Mouse (Mus musculus): ENCODE measurements around the gene Actr6. TPM values are rescaled to one million over a fixed set of nuclear protein-coding genes. Genes with fewer than 3 reads are reported as not detected.
"Not testable (repeated sequence)": the region's sequence is repeated elsewhere in the genome, so short reads cannot be mapped to it uniquely, and the experiment has no call there.

Actr6 gene
- polyA plus RNA-seq, 1 experiment from 2014 or later, result 29.6 TPM

DNA sequence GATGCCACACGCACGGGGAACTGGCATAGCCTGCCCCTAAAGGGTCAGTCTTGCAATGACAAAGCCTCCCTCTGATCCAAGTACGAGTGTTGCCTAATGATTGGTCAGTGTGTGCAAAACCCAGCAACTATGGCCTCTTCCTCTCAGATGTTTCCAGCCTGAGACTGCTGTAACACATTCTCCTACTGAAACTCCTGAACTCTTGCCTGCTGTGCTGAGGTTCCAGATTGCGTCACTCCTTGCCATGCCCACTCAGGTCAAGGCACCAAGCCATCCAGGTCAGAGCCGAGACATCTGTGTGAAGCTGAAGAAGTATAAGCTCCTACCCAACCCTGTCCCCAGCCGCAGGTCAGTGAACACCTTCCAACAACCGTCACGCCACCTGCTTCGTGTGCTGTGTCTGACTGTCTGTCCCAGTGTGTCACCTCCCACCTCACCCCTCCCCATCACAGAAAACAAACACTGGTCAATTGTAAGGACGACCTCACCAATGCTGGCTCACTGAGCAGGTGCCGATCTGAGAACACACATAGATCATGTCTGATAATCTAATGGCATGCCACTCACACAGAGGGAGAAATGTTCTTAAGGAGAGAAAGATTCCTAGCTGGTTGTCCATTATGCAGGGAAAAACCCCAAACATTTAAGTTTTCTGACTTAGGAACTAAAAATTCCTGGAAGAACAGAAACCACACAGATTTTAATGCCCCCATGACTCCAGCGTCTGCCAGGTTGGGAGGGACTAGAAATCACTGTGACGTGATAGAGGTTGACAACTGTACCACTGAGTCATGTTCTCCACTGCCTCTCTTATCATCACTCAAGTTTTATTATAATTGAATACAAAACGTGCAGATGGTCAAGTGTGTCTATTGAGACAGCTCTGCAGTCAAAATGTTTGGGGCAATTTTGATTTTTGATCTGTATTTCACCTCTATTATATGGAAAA is 9.6 kb downstream of the Actr6 start:
- no peak overlapping the region for H3K4me3 ChIP-seq (ENCODE audit: low read depth, low read length)
- no peaks in the 10 kb centered on the region for H3K27me3 ChIP-seq (ENCODE audit: control insufficient read depth, insufficient read depth, low read length)
- no peak overlapping the region for H3K27ac ChIP-seq (ENCODE audit: low read depth, low read length)
- 85% methylated on average over 14 of the region's 14 CpGs for WGBS (ENCODE audit: insufficient replicate concordance)
- no peaks in the 10 kb centered on the region for H3K4me1 ChIP-seq (ENCODE audit: control insufficient read depth, insufficient read depth, low read length)
- H3K9ac ChIP-seq (ENCODE audit: low read depth, low read length), result no peak overlapping the region
- no peaks in the 10 kb centered on the region for H3K9me3 ChIP-seq (replicated peaks; ENCODE audit: control insufficient read depth, low read length)
- peaks cover 10% of the 10 kb centered on the region for H3K36me3 ChIP-seq (ENCODE audit: control insufficient read depth, insufficient read depth, low read length)
- H3K4me2 ChIP-seq, result no peak overlapping the region
- no peak for ATAC-seq (replicated peaks; ENCODE audit: insufficient number of reproducible peaks, low FRiP score, low TSS enrichment)

- Histone ChIP-seq H3K27me3 (ENCODE audit: control insufficient read depth, insufficient read depth, low read length) (no peaks in the 10 kb centered on the region), H3K9me3 (replicated peaks; ENCODE audit: control insufficient read depth, low read length) (no peaks in the 10 kb centered on the region), H3K4me1 (ENCODE audit: control insufficient read depth, insufficient read depth, low read length) (no peaks in the 10 kb centered on the region), H3K4me2 (no peak overlapping the region), H3K4me3 (ENCODE audit: low read depth, low read length) (no peak overlapping the region), H3K27ac (ENCODE audit: low read depth, low read length) (no peak overlapping the region), H3K9ac (ENCODE audit: low read depth, low read length) (no peak overlapping the region), H3K36me3 (ENCODE audit: control insufficient read depth, insufficient read depth, low read length) (peaks cover 12% of the 10 kb centered on the region)
- ATAC-seq (replicated peaks; ENCODE audit: insufficient number of reproducible peaks, low FRiP score, low TSS enrichment), result no peak
- WGBS (ENCODE audit: insufficient replicate concordance), result 90% methylated on average over 3 of the region's 3 CpGs
Measured at GRCm38 (mm10) chr10:89720796-89721195, 11.3 kb downstream of the Actr6 start.

GRCm38 (mm10) chr10:89720252-89720651 is 11.8 kb downstream of the Actr6 start:
- Histone ChIP-seq H3K9ac (ENCODE audit: low read depth, low read length) (no peak overlapping the region), H3K4me2 (no peak overlapping the region), H3K9me3 (replicated peaks; ENCODE audit: control insufficient read depth, low read length) (no peaks in the 10 kb centered on the region), H3K36me3 (ENCODE audit: control insufficient read depth, insufficient read depth, low read length) (peaks cover 12% of the 10 kb centered on the region), H3K4me3 (ENCODE audit: low read depth, low read length) (no peak overlapping the region), H3K27ac (ENCODE audit: low read depth, low read length) (no peak overlapping the region), H3K27me3 (ENCODE audit: control insufficient read depth, insufficient read depth, low read length) (no peaks in the 10 kb centered on the region), H3K4me1 (ENCODE audit: control insufficient read depth, insufficient read depth, low read length) (no peaks in the 10 kb centered on the region)
- ATAC-seq (replicated peaks; ENCODE audit: insufficient number of reproducible peaks, low FRiP score, low TSS enrichment), result no peak

GRCm38 (mm10) chr10:89714910-89715309 is 17.2 kb downstream of the Actr6 start:
- Histone ChIP-seq H3K36me3 (ENCODE audit: control insufficient read depth, insufficient read depth, low read length) (peaks cover 9% of the 10 kb centered on the region), H3K9ac (ENCODE audit: low read depth, low read length) (no peak overlapping the region), H3K27me3 (ENCODE audit: control insufficient read depth, insufficient read depth, low read length) (no peaks in the 10 kb centered on the region), H3K27ac (ENCODE audit: low read depth, low read length) (no peak overlapping the region), H3K9me3 (replicated peaks; ENCODE audit: control insufficient read depth, low read length) (no peaks in the 10 kb centered on the region), H3K4me1 (ENCODE audit: control insufficient read depth, insufficient read depth, low read length) (no peaks in the 10 kb centered on the region), H3K4me2 (no peak overlapping the region), H3K4me3 (ENCODE audit: low read depth, low read length) (no peak overlapping the region)
- ATAC-seq (replicated peaks; ENCODE audit: insufficient number of reproducible peaks, low FRiP score, low TSS enrichment), result no peak
- 86% methylated on average over 10 of the region's 10 CpGs for WGBS (ENCODE audit: insufficient replicate concordance)

GRCm38 (mm10) chr10:89708720-89709119 is 23.4 kb downstream of the Actr6 start:
- peak; percentile 26; the same call in 1 of the 2 replicates for ATAC-seq (replicated peaks; ENCODE audit: insufficient number of reproducible peaks, low FRiP score, low TSS enrichment)
- Histone ChIP-seq H3K4me2 (peak overlapping the region; percentile 45), H3K9me3 (replicated peaks; ENCODE audit: control insufficient read depth, low read length) (no peaks in the 10 kb centered on the region), H3K27ac (ENCODE audit: low read depth, low read length) (no peak overlapping the region), H3K4me1 (ENCODE audit: control insufficient read depth, insufficient read depth, low read length) (no peaks in the 10 kb centered on the region), H3K27me3 (ENCODE audit: control insufficient read depth, insufficient read depth, low read length) (no peaks in the 10 kb centered on the region), H3K36me3 (ENCODE audit: control insufficient read depth, insufficient read depth, low read length) (0 out of 2 replicates have a peak, but pooled peaks cover 2% of the 10 kb centered on the region), H3K9ac (ENCODE audit: low read depth, low read length) (no peak overlapping the region), H3K4me3 (ENCODE audit: low read depth, low read length) (no peak overlapping the region)
- 29% methylated on average over 10 of the region's 10 CpGs for WGBS (ENCODE audit: insufficient replicate concordance)

- H3K4me1 ChIP-seq (ENCODE audit: control insufficient read depth, insufficient read depth, low read length), result no peaks in the 10 kb centered on the region
- H3K4me2 ChIP-seq, result no peak overlapping the region
- H3K9ac ChIP-seq (ENCODE audit: low read depth, low read length), result no peak overlapping the region
- 88% methylated on average over 3 of the region's 3 CpGs for WGBS (ENCODE audit: insufficient replicate concordance)
- no peaks in the 10 kb centered on the region for H3K27me3 ChIP-seq (ENCODE audit: control insufficient read depth, insufficient read depth, low read length)
- no peaks in the 10 kb centered on the region for H3K9me3 ChIP-seq (replicated peaks; ENCODE audit: control insufficient read depth, low read length)
- no peak for ATAC-seq (replicated peaks; ENCODE audit: insufficient number of reproducible peaks, low FRiP score, low TSS enrichment)
- no peaks in the 10 kb centered on the region for H3K36me3 ChIP-seq (ENCODE audit: control insufficient read depth, insufficient read depth, low read length)
- H3K27ac ChIP-seq (ENCODE audit: low read depth, low read length), result no peak overlapping the region
- no peak overlapping the region for H3K4me3 ChIP-seq (ENCODE audit: low read depth, low read length)
Measured at GRCm38 (mm10) chr10:89707397-89707796, 24.7 kb downstream of the Actr6 start.

GRCm38 (mm10) chr10:89703042-89703441 is 29.1 kb downstream of the Actr6 start:
- H3K9ac ChIP-seq (ENCODE audit: low read depth, low read length), result no peak overlapping the region
- H3K36me3 ChIP-seq (ENCODE audit: control insufficient read depth, insufficient read depth, low read length), result no peaks in the 10 kb centered on the region
- no peaks in the 10 kb centered on the region for H3K9me3 ChIP-seq (replicated peaks; ENCODE audit: control insufficient read depth, low read length)
- no peak for ATAC-seq (replicated peaks; ENCODE audit: insufficient number of reproducible peaks, low FRiP score, low TSS enrichment)
- no peaks in the 10 kb centered on the region for H3K27me3 ChIP-seq (ENCODE audit: control insufficient read depth, insufficient read depth, low read length)
- no peak overlapping the region for H3K4me2 ChIP-seq
- WGBS (ENCODE audit: insufficient replicate concordance), result 50% methylated on average over 5 of the region's 5 CpGs
- H3K4me3 ChIP-seq (ENCODE audit: low read depth, low read length), result no peak overlapping the region
- H3K27ac ChIP-seq (ENCODE audit: low read depth, low read length), result no peak overlapping the region
- H3K4me1 ChIP-seq (ENCODE audit: control insufficient read depth, insufficient read depth, low read length), result no peaks in the 10 kb centered on the region

DNA sequence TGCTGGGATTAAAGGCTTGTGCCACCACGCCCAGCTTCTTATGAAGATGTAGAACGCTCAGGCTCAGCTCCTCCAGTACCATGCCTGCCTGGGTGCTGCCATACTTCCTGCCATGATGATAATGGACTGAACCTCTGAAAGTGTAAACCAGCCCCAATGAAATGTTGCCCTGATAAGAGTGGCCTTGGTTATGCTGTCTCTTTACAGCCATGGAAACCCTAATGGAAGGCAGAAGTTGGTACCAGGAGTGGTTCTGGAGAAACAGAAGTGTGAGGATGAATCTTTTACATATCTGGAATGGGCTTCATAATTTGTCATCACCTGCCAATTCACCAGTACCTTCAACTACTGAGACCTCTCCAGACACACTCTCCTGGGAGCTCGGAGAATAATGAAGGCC is 34.1 kb downstream of the Actr6 start:
- 82% methylated on average over 3 of the region's 3 CpGs for WGBS (ENCODE audit: insufficient replicate concordance)
- ATAC-seq (replicated peaks; ENCODE audit: insufficient number of reproducible peaks, low FRiP score, low TSS enrichment), result no peak
- H3K4me1 ChIP-seq (ENCODE audit: control insufficient read depth, insufficient read depth, low read length), result no peaks in the 10 kb centered on the region
- H3K27ac ChIP-seq (ENCODE audit: low read depth, low read length), result no peak overlapping the region
- H3K9me3 ChIP-seq (replicated peaks; ENCODE audit: control insufficient read depth, low read length), result no peaks in the 10 kb centered on the region
- no peak overlapping the region for H3K9ac ChIP-seq (ENCODE audit: low read depth, low read length)
- no peaks in the 10 kb centered on the region for H3K27me3 ChIP-seq (ENCODE audit: control insufficient read depth, insufficient read depth, low read length)
- no peaks in the 10 kb centered on the region for H3K36me3 ChIP-seq (ENCODE audit: control insufficient read depth, insufficient read depth, low read length)
- H3K4me2 ChIP-seq, result no peak overlapping the region
- H3K4me3 ChIP-seq (ENCODE audit: low read depth, low read length), result no peak overlapping the region

DNA sequence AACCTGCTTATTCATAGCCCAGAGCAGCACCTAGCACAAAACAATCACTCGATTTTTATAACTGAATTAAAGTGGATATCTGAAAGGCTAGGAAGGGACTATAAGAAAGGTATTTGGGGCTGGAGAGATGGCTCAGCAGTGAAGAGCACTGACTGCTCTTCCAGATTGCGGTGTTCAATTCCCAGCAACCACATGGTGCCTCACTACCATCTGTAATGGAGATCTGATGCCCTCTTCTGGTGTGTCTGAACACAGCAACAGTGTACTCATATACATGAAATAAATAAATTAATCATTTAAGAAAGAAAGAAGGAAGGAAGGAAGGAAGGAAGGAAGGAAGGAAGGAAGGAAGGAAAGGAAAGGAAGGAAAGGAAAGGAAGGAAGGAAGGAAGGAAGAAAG is 35.8 kb downstream of the Actr6 start:
- H3K4me2 ChIP-seq; H3K36me3 ChIP-seq (ENCODE audit: control insufficient read depth, insufficient read depth, low read length); H3K9ac ChIP-seq (ENCODE audit: low read depth, low read length); ATAC-seq (replicated peaks; ENCODE audit: insufficient number of reproducible peaks, low FRiP score, low TSS enrichment); H3K9me3 ChIP-seq (replicated peaks; ENCODE audit: control insufficient read depth, low read length); H3K27ac ChIP-seq (ENCODE audit: low read depth, low read length); H3K27me3 ChIP-seq (ENCODE audit: control insufficient read depth, insufficient read depth, low read length); H3K4me1 ChIP-seq (ENCODE audit: control insufficient read depth, insufficient read depth, low read length); H3K4me3 ChIP-seq (ENCODE audit: low read depth, low read length): not testable (repeated sequence)
- 74% methylated on average over 2 of the region's 2 CpGs for WGBS (ENCODE audit: insufficient replicate concordance)

All from heart, embryonic 11.5 days (tissue).